Mouse (Mus musculus) lung, embryonic 15.5 days (tissue): ENCODE results near the gene Helz. TPM values are rescaled to one million over a fixed set of nuclear protein-coding genes. Genes with fewer than 3 reads are reported as not detected.
A peak's percentile ranks its signal among the peaks of the same experiment; 100 is the strongest.

Experiments used
- ATAC-seq: fragments of 200-750 bp; cut with Nextera tagmentation; 2 replicates; pipeline ENCODE4 v1.8.0; 2017; ENCODE audit warnings: moderate number of reproducible peaks, borderline replicate concordance; ENCODE audit not compliant: low FRiP score, low TSS enrichment; ENCODE audit errors: extremely low read depth
- H3K27ac ChIP-seq: fragments of 300-500 bp; sonication (generic); 2 replicates; pipeline ENCODE4 v1.5.1; 2015; ENCODE audit warnings: moderate library complexity, mild to moderate bottlenecking, inconsistent platforms
- H3K27me3 ChIP-seq: fragments of 300-500 bp; sonication (generic); 2 replicates; pipeline ENCODE4 v1.6.1; 2015; ENCODE audit warnings: inconsistent platforms
- H3K36me3 ChIP-seq: fragments of 300-500 bp; sonication (generic); 2 replicates; pipeline ENCODE4 v1.6.1; 2015; ENCODE audit warnings: inconsistent platforms
- H3K4me1 ChIP-seq: fragments of 300-500 bp; sonication (generic); 2 replicates; pipeline ENCODE4 v1.6.1; 2015; ENCODE audit warnings: inconsistent platforms
- H3K4me2 ChIP-seq: fragments of 300-500 bp; sonication (generic); 2 replicates; pipeline ENCODE4 v1.6.1; 2015; ENCODE audit warnings: inconsistent platforms, mild to moderate bottlenecking, moderate library complexity
- H3K4me3 ChIP-seq: fragments of 300-500 bp; sonication (generic); 2 replicates; pipeline ENCODE4 v1.5.1; 2015; ENCODE audit warnings: mild to moderate bottlenecking, inconsistent platforms
- H3K9ac ChIP-seq: fragments of 300-500 bp; sonication (generic); 2 replicates; pipeline ENCODE4 v1.6.1; 2015; ENCODE audit warnings: inconsistent platforms
- H3K9me3 ChIP-seq: fragments of 300-500 bp; sonication (generic); 2 replicates; pipeline ENCODE4 v1.6.1; 2016; ENCODE audit warnings: inconsistent platforms
- WGBS: fragments of 180-500 bp; shearing (Covaris S2); methylation state at CpG from one replicate; pipeline ENCODE4 v1.1.7; 2015; 5-methylcytosine and 5-hydroxymethylcytosine counted together
- polyA plus RNA-seq: library from polyadenylated mRNA; unstranded; fragments of >200 nt; fragmentation: Nextera tagmentation; extraction: Ambion mirVana; gene quantifications from 2 replicates; pipeline ENCODE4 v1.2.1, GENCODE M21; 2015

The Helz gene
- polyA plus RNA-seq, 1 experiment from 2014 or later, result 20.2 TPM

GRCm38 (mm10) chr11:107629951-107630350, 82.2 kb downstream of the Helz start:
- Histone ChIP-seq H3K27me3 (no peaks in the 10 kb centered on the region), H3K36me3 (peaks cover 39% of the 10 kb centered on the region), H3K4me3 (no peak overlapping the region), H3K4me2 (no peak overlapping the region), H3K9me3 (no peaks in the 10 kb centered on the region), H3K4me1 (no peaks in the 10 kb centered on the region), H3K9ac (no peak overlapping the region), H3K27ac (no peak overlapping the region)
- ATAC-seq, result no peak
- WGBS, result 81% methylated on average over 8 of the region's 8 CpGs

- Histone ChIP-seq H3K27me3 (no peaks in the 10 kb centered on the region), H3K9me3 (no peaks in the 10 kb centered on the region), H3K27ac (no peak overlapping the region), H3K36me3 (peaks cover 47% of the 10 kb centered on the region), H3K4me2 (no peak overlapping the region), H3K4me1 (no peaks in the 10 kb centered on the region), H3K9ac (no peak overlapping the region), H3K4me3 (no peak overlapping the region)
- 86% methylated on average over 7 of the region's 7 CpGs for WGBS
- ATAC-seq, result no peak
Measured at GRCm38 (mm10) chr11:107631124-107631523, 83.4 kb downstream of the Helz start.

GRCm38 (mm10) chr11:107633563-107634146, 85.9 kb downstream of the Helz start:
- 78% methylated on average over 5 of the region's 5 CpGs for WGBS
- H3K36me3 ChIP-seq, result peaks cover 54% of the 10 kb centered on the region

GRCm38 (mm10) chr11:107638137-107638536, 90.4 kb downstream of the Helz start:
- no peak overlapping the region for H3K4me2 ChIP-seq
- no peaks in the 10 kb centered on the region for H3K4me1 ChIP-seq
- 78% methylated on average over 5 of the region's 5 CpGs for WGBS
- no peaks in the 10 kb centered on the region for H3K27me3 ChIP-seq
- H3K9ac ChIP-seq, result no peak overlapping the region
- no peak for ATAC-seq
- H3K27ac ChIP-seq, result no peak overlapping the region
- no peak overlapping the region for H3K4me3 ChIP-seq
- peaks cover 52% of the 10 kb centered on the region for H3K36me3 ChIP-seq
- H3K9me3 ChIP-seq, result no peaks in the 10 kb centered on the region

More at GRCm38 (mm10) chr11:107633563-107634146, 85.9 kb downstream of the Helz start:
- Histone ChIP-seq H3K9ac (no peak overlapping the region), H3K4me1 (no peaks in the 10 kb centered on the region), H3K27ac (no peak overlapping the region), H3K4me3 (no peak overlapping the region), H3K9me3 (no peaks in the 10 kb centered on the region), H3K4me2 (no peak overlapping the region), H3K27me3 (no peaks in the 10 kb centered on the region)
- ATAC-seq, result no peak

- H3K4me2 ChIP-seq, result no peak overlapping the region
- peaks cover 52% of the 10 kb centered on the region for H3K36me3 ChIP-seq
- H3K4me3 ChIP-seq, result no peak overlapping the region
- no peaks in the 10 kb centered on the region for H3K27me3 ChIP-seq
- WGBS, result 95% methylated on average over 2 of the region's 2 CpGs
- ATAC-seq, result no peak
- H3K4me1 ChIP-seq, result no peaks in the 10 kb centered on the region
- H3K9me3 ChIP-seq, result no peaks in the 10 kb centered on the region
- H3K9ac ChIP-seq, result no peak overlapping the region
- no peak overlapping the region for H3K27ac ChIP-seq
Measured at GRCm38 (mm10) chr11:107639657-107640056, 91.9 kb downstream of the Helz start.

GRCm38 (mm10) chr11:107644461-107644860, 96.7 kb downstream of the Helz start:
- Histone ChIP-seq H3K27me3 (no peaks in the 10 kb centered on the region), H3K4me1 (peaks cover 3% of the 10 kb centered on the region; the same call in 1 of the 2 replicates), H3K27ac (no peak overlapping the region), H3K4me3 (no peak overlapping the region), H3K9me3 (no peaks in the 10 kb centered on the region), H3K4me2 (no peak overlapping the region), H3K36me3 (peaks cover 48% of the 10 kb centered on the region), H3K9ac (no peak overlapping the region)
- WGBS, result 93% methylated on average over 4 of the region's 4 CpGs
- ATAC-seq, result no peak

- H3K4me1 ChIP-seq, result peaks cover 19% of the 10 kb centered on the region
Measured at GRCm38 (mm10) chr11:107647330-107647729, 99.6 kb downstream of the Helz start.

GRCm38 (mm10) chr11:107648668-107649067, 100.9 kb downstream of the Helz start:
- whole genome bisulfite sequencing, result 68% methylated on average over 4 of the region's 4 CpGs
- Histone ChIP-seq H3K9me3 (no peaks in the 10 kb centered on the region), H3K4me1 (peaks cover 19% of the 10 kb centered on the region), H3K27me3 (no peaks in the 10 kb centered on the region), H3K36me3 (peaks cover 43% of the 10 kb centered on the region), H3K4me2 (no peak overlapping the region), H3K9ac (no peak overlapping the region), H3K4me3 (no peak overlapping the region), H3K27ac (no peak overlapping the region)
- ATAC-seq, result no peak

More at GRCm38 (mm10) chr11:107647330-107647729, 99.6 kb downstream of the Helz start:
- no peak for ATAC-seq
- Histone ChIP-seq H3K9me3 (no peaks in the 10 kb centered on the region), H3K36me3 (peaks cover 48% of the 10 kb centered on the region), H3K27me3 (no peaks in the 10 kb centered on the region), H3K4me2 (no peak overlapping the region), H3K27ac (no peak overlapping the region), H3K4me3 (no peak overlapping the region), H3K9ac (no peak overlapping the region)
- 87% methylated on average over 3 of the region's 3 CpGs for WGBS

- Histone ChIP-seq H3K36me3 (peaks cover 38% of the 10 kb centered on the region), H3K4me1 (peaks cover 19% of the 10 kb centered on the region), H3K27ac (no peak overlapping the region), H3K27me3 (no peaks in the 10 kb centered on the region), H3K4me2 (no peak overlapping the region), H3K9ac (no peak overlapping the region), H3K9me3 (no peaks in the 10 kb centered on the region), H3K4me3 (no peak overlapping the region)
- ATAC-seq, result no peak
- 84% methylated on average over 14 of the region's 14 CpGs for WGBS
Measured at GRCm38 (mm10) chr11:107649458-107649857, 101.7 kb downstream of the Helz start.

- ATAC-seq, result peak; percentile 58; the same call in 1 of the 2 replicates
- no peak overlapping the region for H3K4me3 ChIP-seq
- peaks cover 36% of the 10 kb centered on the region for H3K36me3 ChIP-seq
- WGBS, result 47% methylated on average over 6 of the region's 6 CpGs
- H3K9ac ChIP-seq, result no peak overlapping the region
- peak overlapping the region; percentile 15; the same call in 1 of the 2 replicates for H3K27ac ChIP-seq
- H3K27me3 ChIP-seq, result no peaks in the 10 kb centered on the region
- H3K4me2 ChIP-seq, result no peak overlapping the region
- H3K9me3 ChIP-seq, result no peaks in the 10 kb centered on the region
- H3K4me1 ChIP-seq, result peaks cover 19% of the 10 kb centered on the region
Measured at GRCm38 (mm10) chr11:107650422-107651051, 102.8 kb downstream of the Helz start.

GRCm38 (mm10) chr11:107651391-107651790, 103.7 kb downstream of the Helz start:
- ATAC-seq, result peak; percentile 19; the same call in 1 of the 2 replicates
- H3K9me3 ChIP-seq, result no peaks in the 10 kb centered on the region
- peaks cover 30% of the 10 kb centered on the region for H3K36me3 ChIP-seq
- WGBS, result 46% methylated on average over 7 of the region's 7 CpGs
- no peak overlapping the region for H3K4me3 ChIP-seq
- no peak overlapping the region for H3K9ac ChIP-seq
- H3K4me1 ChIP-seq, result peaks cover 19% of the 10 kb centered on the region
- peak overlapping the region; percentile 15; the same call in 1 of the 2 replicates for H3K27ac ChIP-seq
- H3K4me2 ChIP-seq, result no peak overlapping the region
- no peaks in the 10 kb centered on the region for H3K27me3 ChIP-seq

- Histone ChIP-seq H3K4me1 (peaks cover 19% of the 10 kb centered on the region), H3K27me3 (no peaks in the 10 kb centered on the region), H3K9ac (no peak overlapping the region), H3K27ac (no peak overlapping the region), H3K4me3 (no peak overlapping the region), H3K4me2 (no peak overlapping the region), H3K9me3 (no peaks in the 10 kb centered on the region), H3K36me3 (peaks cover 30% of the 10 kb centered on the region)
- no peak for ATAC-seq
- WGBS, result 41% methylated on average over 8 of the region's 8 CpGs
Measured at GRCm38 (mm10) chr11:107652137-107652536, 104.4 kb downstream of the Helz start.
